Mouse (Mus musculus) liver, embryonic 16.5 days (tissue): ENCODE results near the gene S100a5. TPM values are rescaled to one million over a fixed set of nuclear protein-coding genes. Genes with fewer than 3 reads are reported as not detected.

ENCODE experiments used
- ATAC-seq: fragments of 200-750 bp; cut with Nextera tagmentation; 2 replicates; pipeline ENCODE4 v1.8.0; 2017; ENCODE audit warnings: low read depth, mild to moderate bottlenecking, moderate number of reproducible peaks, moderate library complexity
- H3K27ac ChIP-seq: fragments of 300-500 bp; sonication (generic); 2 replicates; pipeline ENCODE4 v1.5.1; 2014; ENCODE audit warnings: mild to moderate bottlenecking, low read length
- H3K27me3 ChIP-seq: fragments of 300-500 bp; sonication (generic); 2 replicates; pipeline ENCODE4 v1.6.1; 2014; ENCODE audit warnings: low read depth, low read length, mixed read lengths; ENCODE audit not compliant: control insufficient read depth, insufficient read depth
- H3K36me3 ChIP-seq: fragments of 300-500 bp; sonication (generic); 2 replicates; pipeline ENCODE4 v1.6.1; 2014; ENCODE audit warnings: mild to moderate bottlenecking; ENCODE audit not compliant: control insufficient read depth, insufficient read depth
- H3K4me1 ChIP-seq: fragments of 300-500 bp; sonication (generic); 2 replicates; pipeline ENCODE4 v1.6.1; 2014; ENCODE audit warnings: low read depth, low read length, mixed read lengths; ENCODE audit not compliant: control insufficient read depth
- H3K4me2 ChIP-seq: fragments of 300-500 bp; sonication (generic); 2 replicates; pipeline ENCODE4 v1.6.1; 2014; ENCODE audit warnings: low read depth, low read length, mixed read lengths
- H3K4me3 ChIP-seq: fragments of 300-500 bp; sonication (generic); 2 replicates; pipeline ENCODE4 v1.5.1; 2014; ENCODE audit warnings: low read depth, mild to moderate bottlenecking, low read length
- H3K9ac ChIP-seq: fragments of 300-500 bp; sonication (generic); 2 replicates; pipeline ENCODE4 v1.6.1; 2014; ENCODE audit warnings: low read depth, low read length
- H3K9me3 ChIP-seq: fragments of 300-500 bp; sonication (generic); replicated peaks from 2 replicates; pipeline ENCODE4 v1.6.1; 2016; ENCODE audit warnings: low read length; ENCODE audit not compliant: control insufficient read depth
- WGBS: fragments of 180-500 bp; shearing (Covaris S2); extraction: QIAGEN DNeasy Blood & Tissue Kit; methylation state at CpG from one replicate; pipeline ENCODE4 v1.1.7; 2014; ENCODE audit not compliant: insufficient replicate concordance; 5-methylcytosine and 5-hydroxymethylcytosine counted together
- polyA plus RNA-seq: library from polyadenylated mRNA; unstranded; fragments of >200 nt; fragmentation: Nextera tagmentation; extraction: Ambion mirVana; gene quantifications from 2 replicates; pipeline ENCODE4 v1.2.1, GENCODE M21; 2015

The S100a5 gene
- polyA plus RNA-seq, 1 experiment from 2014 or later, result not detected

DNA sequence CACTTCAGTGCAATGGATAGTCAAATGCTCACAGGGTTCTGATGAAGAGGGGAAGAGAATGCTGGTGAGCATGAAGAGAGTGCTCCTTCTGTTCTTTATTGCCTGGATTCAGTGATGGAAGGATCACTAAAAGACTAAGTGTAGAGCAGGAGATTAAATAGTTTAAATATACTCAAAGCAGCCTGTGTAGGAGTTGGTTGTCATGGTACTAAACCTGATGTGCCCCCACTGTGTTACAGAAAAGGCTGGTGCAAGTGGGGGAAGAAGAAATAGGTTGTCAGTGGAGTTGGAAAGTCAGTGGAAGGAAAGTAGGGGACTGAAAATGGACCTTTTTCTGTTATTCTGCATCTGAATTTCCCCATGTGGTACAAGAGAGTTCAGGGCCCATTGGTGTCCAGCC, 40.7 kb downstream of the S100a5 start:
- no peaks in the 10 kb centered on the region for H3K4me1 ChIP-seq
- H3K36me3 ChIP-seq, result no peaks in the 10 kb centered on the region
- no peak overlapping the region for H3K27ac ChIP-seq
- H3K9me3 ChIP-seq, result no peaks in the 10 kb centered on the region
- ATAC-seq, result no peak
- no peak overlapping the region for H3K4me3 ChIP-seq
- no peak overlapping the region for H3K4me2 ChIP-seq
- no peak overlapping the region for H3K9ac ChIP-seq
- no peaks in the 10 kb centered on the region for H3K27me3 ChIP-seq

DNA sequence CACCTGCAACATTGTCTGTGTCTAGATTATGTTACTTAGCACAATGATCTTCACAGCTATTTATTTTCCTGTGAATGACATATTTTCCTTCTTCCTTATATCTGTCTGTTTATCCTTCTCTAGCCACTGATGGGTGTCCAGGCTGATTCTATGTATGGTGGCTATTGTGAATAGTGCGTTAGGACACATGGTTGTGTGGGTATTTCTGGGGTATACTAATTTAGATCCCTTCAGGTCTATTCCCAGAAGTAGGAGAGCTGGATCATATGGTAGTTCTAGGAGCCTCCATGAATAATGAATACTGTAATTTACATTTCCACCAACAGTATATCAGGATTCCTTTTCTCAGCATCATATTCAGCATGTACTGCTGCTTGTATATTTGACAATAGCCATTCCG, 41.5 kb downstream of the S100a5 start:
- Histone ChIP-seq H3K4me3 (no peak overlapping the region), H3K27me3 (no peaks in the 10 kb centered on the region), H3K9me3 (no peaks in the 10 kb centered on the region), H3K36me3 (no peaks in the 10 kb centered on the region), H3K27ac (no peak overlapping the region), H3K4me1 (no peaks in the 10 kb centered on the region), H3K4me2 (no peak overlapping the region), H3K9ac (no peak overlapping the region)
- 69% methylated on average over 2 of the region's 2 CpGs for WGBS
- no peak for ATAC-seq

DNA sequence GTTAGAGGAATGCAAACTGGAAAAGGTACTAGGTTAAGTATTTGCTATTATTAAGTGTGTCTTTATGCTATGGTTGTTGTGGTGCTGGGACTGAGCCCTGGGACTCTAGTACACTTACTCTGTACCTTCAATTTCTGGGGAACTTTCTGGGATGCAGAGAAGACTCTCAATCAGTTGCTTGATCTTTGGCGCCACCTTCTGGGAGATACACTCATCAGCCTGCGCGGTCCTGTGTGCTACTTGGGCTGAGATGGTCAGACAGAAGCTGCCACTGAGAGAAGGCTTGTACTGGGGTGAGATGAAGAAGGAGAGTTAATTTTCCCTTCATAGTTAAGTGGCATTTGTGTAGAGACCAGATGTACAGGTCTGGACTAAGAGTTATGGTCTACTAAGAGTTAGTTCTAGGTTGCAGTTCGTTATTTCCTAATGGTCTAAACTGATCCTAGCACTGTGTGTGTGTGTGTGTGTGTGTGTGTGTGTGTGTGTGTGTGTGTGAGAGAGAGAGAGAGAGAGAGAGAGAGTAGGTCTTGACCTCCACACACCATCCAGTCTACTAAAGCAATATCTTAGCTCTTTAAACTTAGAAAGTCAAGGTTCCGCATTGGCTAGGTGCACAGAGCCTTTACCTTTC, 44.7 kb downstream of the S100a5 start:
- Histone ChIP-seq H3K27me3 (no peaks in the 10 kb centered on the region), H3K36me3 (no peaks in the 10 kb centered on the region), H3K4me2 (no peak overlapping the region), H3K4me1 (no peaks in the 10 kb centered on the region), H3K27ac (no peak overlapping the region), H3K9me3 (no peaks in the 10 kb centered on the region), H3K4me3 (no peak overlapping the region), H3K9ac (no peak overlapping the region)
- no peak for ATAC-seq
- WGBS, result 27% methylated on average over 5 of the region's 5 CpGs

DNA sequence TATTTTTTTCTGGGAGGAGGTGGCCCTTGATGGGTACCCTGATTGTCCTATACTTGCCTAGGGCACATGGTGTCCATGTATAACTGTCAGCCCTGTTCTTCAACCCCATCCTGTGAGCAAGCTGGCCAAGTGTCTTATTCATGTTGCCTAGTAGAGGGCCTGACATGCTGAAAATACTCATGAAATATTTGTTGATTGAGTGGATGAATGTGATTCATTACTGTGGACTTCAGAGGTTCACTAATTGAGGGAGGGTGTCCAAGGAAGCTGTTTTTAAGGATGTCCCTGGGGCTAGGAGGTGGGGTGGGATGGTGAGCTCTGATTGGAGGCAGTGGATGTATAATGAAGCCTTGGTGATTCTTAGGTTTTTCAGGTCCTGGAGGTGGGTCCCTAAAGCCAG, 45.4 kb downstream of the S100a5 start, which contains the start of gene S100a7a:
S100a7a (plus strand) TSS at position 301 of the 400 bp plus-strand sequence.
- no peak for ATAC-seq
- Histone ChIP-seq H3K27ac (no peak within 1 kb of the TSS), H3K4me2 (no peak within 1 kb of the TSS), H3K27me3 (no peaks in the 10 kb centered on the region), H3K9me3 (no peaks in the 10 kb centered on the region), H3K36me3 (no peaks in the 10 kb centered on the region), H3K4me1 (no peaks in the 10 kb centered on the region), H3K4me3 (no peak within 1 kb of the TSS), H3K9ac (no peak within 1 kb of the TSS)

DNA sequence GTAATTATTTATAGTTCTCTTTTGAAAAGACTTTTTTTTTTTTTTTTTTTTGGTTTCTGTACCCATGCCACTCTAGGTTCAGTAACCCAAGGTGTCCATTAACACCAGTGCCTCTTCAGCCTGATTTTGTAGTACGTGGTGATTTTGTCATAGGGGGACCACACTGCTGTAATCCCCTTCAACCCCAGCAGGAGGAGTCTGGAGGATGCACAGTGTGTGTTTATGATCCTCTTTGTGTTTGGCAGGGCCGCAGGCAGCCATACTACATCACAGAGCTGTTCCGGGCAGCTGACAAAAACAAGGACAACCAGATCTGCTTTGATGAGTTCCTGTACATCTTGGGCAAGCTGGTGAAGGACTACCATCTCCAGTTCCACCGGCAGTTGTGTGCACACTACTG, 49.1 kb downstream of the S100a5 start:
- no peaks in the 10 kb centered on the region for H3K4me1 ChIP-seq
- 47% methylated on average over 4 of the region's 4 CpGs for WGBS
- no peak for ATAC-seq
- no peaks in the 10 kb centered on the region for H3K27me3 ChIP-seq
- no peak overlapping the region for H3K4me2 ChIP-seq
- no peak overlapping the region for H3K4me3 ChIP-seq
- H3K9ac ChIP-seq, result no peak overlapping the region
- no peaks in the 10 kb centered on the region for H3K36me3 ChIP-seq
- no peaks in the 10 kb centered on the region for H3K9me3 ChIP-seq
- no peak overlapping the region for H3K27ac ChIP-seq

DNA sequence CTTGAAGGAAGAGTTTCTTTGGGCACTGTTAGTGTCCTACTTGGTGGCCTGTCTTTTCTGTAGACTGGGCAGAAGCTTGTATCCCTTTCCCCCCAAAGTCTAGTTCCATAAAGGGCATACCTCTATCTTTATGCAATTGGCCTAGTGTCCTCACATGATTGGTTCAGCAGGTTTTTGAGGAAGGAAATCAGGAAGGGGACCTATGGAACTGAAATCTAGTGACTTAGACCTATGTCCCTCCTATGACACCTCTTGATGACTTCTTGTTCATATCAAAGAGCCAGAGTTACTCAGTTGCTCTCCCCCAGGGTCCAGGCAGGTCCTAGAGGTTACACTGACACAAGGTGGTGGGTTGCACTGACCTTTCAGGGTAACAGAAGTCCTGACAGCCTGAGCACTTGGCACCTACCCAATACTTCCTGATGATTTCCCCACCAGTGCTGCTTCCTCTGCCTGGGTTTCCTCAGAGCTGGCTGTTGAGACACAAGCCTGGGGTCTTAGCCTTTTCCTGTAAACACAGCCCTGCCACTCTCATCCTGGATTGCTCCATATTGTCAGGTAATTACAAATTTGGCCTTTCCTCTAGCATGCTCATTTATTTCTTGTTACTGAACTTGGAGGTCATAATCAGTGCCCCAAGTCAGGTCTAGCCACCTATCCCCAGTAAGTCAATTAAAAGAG, 51.2 kb downstream of the S100a5 start:
- Histone ChIP-seq H3K4me1 (no peaks in the 10 kb centered on the region), H3K4me3 (no peak overlapping the region), H3K9ac (no peak overlapping the region), H3K9me3 (no peaks in the 10 kb centered on the region), H3K27me3 (no peaks in the 10 kb centered on the region), H3K27ac (no peak overlapping the region), H3K36me3 (no peaks in the 10 kb centered on the region), H3K4me2 (no peak overlapping the region)
- ATAC-seq, result no peak

Other genes starting within 250 kb of the S100a5 start
- 1.1 and 1.5 TPM in 2 replicates for gene Slc27a3, start 218.6 kb upstream of the S100a5 start, polyA plus RNA-seq
- 6.7 and 7.2 TPM in 2 replicates for gene Ints3, start 174.9 kb upstream of the S100a5 start, polyA plus RNA-seq
- 4.1 and 4.3 TPM in 2 replicates for gene Npr1, start 142.7 kb upstream of the S100a5 start, polyA plus RNA-seq
- gene Ilf2, start 132.4 kb upstream of the S100a5 start, polyA plus RNA-seq, result 44.8 and 48.7 TPM in 2 replicates
- 17.8 and 18.2 TPM in 2 replicates for gene Snapin, start 117.5 kb upstream of the S100a5 start, polyA plus RNA-seq
- gene Chtop, start 99.0 kb upstream of the S100a5 start, polyA plus RNA-seq, result 38.8 and 41.2 TPM in 2 replicates
- 26.5 and 33.8 TPM in 2 replicates for gene S100a1, start 94.1 kb upstream of the S100a5 start, polyA plus RNA-seq
- gene S100a13, start 94.1 kb upstream of the S100a5 start, polyA plus RNA-seq, result 18.9 and 19.6 TPM in 2 replicates
- gene S100a14, start 81.7 kb upstream of the S100a5 start, polyA plus RNA-seq, result 0.09 TPM in 1 of 2 replicates, not detected in the other
- gene S100a16, start 71.3 kb upstream of the S100a5 start, polyA plus RNA-seq, result 31.5 and 34.8 TPM in 2 replicates
- gene S100a3, start 47.9 kb upstream of the S100a5 start, polyA plus RNA-seq, result not detected in 2 replicates
- gene S100a2, start 18.3 kb upstream of the S100a5 start, polyA plus RNA-seq, result not detected in 2 replicates
- not detected in 2 replicates for gene Gm42674, start 6.6 kb upstream of the S100a5 start, polyA plus RNA-seq
- 2.2 and 2.5 TPM in 2 replicates for gene S100a4, start 4.8 kb upstream of the S100a5 start, polyA plus RNA-seq
- 18.6 and 18.7 TPM in 2 replicates for gene S100a6, start 4.4 kb downstream of the S100a5 start, polyA plus RNA-seq
- 0.06 TPM in 1 of 2 replicates, not detected in the other for gene S100a7a, start 45.5 kb downstream of the S100a5 start, polyA plus RNA-seq
- gene S100a8, start 60.5 kb downstream of the S100a5 start, polyA plus RNA-seq, result 2,698 and 2,791 TPM in 2 replicates
- 1,737 and 1,805 TPM in 2 replicates for gene S100a9, start 87.2 kb downstream of the S100a5 start, polyA plus RNA-seq
- gene Pglyrp4, start 118.4 kb downstream of the S100a5 start, polyA plus RNA-seq, result 0.06 TPM in 1 of 2 replicates, not detected in the other
- not detected in 2 replicates for gene Gm5849, start 169.4 kb downstream of the S100a5 start, polyA plus RNA-seq